Mouse (Mus musculus) cerebellum, adult 18-20 months (tissue): ENCODE data around the gene Pou3f1.
"Not testable (repeated sequence)": the region's sequence is repeated elsewhere in the genome, so short reads cannot be mapped to it uniquely, and the experiment has no call there.

Experiments
- DNase-seq, 2 experiments: peaks; one replicate each; pipeline ENCODE4 v3.0.0; 2021

Gene Pou3f1

DNA sequence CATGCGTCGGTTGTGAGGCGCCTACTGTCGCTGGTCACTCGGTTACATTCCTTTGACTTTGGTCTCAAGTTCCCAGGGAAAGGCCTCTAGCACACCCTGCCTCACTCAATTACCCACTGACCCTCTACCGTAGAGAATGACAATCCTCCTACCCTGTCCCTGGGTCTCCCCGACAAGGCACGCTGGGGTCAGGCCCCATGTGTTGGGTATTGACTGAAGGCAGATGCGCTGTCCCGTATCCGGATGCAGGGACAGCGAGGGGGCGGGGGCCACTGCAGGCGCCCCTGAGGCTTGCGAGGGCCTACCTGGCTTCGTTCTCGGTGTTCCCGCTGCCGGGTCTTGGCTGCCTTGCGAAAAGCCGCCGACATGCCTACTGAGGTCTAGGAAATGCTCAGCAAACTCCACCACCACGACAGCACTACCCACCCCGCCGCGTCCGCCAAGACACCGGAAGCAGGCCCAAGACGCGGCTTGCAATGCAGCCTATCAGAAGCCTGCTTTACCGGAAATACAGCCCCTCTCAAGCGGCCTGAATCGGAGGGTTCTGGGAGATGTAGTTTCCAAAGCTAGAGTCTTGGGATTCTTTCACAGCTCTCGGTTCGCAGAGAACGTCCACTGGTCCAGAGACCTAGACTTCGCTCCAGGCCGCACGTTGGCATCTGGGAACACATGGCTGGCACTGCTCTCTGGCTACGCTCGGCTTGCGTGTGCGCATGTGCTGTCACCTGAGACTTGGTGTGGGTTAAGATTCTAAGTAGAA lies 36.7 kb downstream of the Pou3f1 start, which contains the start of gene Utp11:
Gene Utp11 (minus strand): TSS at position 466 of the 760 bp plus-strand sequence.
- peak; percentile 85 to 89 for DNase-seq

DNA sequence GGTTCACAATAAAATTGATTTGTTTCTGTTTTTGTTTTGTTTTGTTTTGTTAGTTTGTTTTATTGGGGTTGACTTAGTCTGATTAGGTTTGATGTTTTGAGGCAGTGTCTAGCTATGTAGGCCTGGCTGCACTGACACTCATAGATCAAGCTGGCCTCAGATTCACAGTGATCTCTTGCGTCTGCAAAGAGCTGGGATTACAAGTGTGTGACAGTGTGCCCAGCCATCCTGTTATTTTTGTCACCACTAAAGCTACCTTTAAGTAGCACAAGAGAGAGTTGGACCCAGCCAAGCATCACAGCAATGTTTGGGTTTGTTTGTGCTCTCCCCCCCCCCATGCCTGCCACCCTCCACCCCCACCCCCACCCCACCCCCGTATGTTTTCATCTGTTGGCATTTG lies 38.0 kb downstream of the Pou3f1 start:
- no peak for DNase-seq

DNA sequence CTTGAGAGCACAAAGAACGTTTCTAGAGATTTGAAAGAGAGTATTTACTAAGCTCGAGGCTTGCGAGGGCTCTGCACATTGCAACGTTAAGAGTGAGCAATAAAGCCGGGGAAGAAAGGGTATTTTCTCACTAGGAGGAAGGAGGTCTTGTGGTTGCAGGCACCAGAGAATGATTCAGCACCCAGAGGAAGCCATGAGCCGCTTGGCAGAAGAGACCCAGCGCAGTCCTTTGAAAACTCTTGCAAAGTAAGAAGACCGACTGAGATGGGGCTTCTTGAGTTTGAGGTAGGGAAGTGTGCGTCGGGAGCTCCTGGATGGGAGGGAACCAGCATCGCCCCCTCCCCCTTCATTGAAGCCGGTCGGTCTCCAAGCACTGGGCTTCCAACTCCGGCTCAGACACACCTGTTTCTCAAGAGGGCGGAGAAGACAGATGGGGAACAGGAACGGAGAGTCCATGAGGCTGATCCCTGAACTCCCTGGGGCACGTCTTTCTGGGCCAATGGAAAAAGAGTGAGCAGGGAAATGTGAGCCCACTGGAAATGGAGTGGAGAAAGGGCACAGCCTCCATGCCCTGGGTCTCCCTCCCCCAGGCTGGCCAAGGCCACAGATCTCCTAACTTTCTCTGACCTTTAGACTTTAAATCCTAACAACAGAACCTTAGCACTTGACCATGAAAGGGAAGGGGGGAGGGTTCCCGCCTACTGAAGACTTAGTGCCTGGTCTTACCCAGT lies 39.3 kb downstream of the Pou3f1 start:
- DNase-seq, result no peak

DNA sequence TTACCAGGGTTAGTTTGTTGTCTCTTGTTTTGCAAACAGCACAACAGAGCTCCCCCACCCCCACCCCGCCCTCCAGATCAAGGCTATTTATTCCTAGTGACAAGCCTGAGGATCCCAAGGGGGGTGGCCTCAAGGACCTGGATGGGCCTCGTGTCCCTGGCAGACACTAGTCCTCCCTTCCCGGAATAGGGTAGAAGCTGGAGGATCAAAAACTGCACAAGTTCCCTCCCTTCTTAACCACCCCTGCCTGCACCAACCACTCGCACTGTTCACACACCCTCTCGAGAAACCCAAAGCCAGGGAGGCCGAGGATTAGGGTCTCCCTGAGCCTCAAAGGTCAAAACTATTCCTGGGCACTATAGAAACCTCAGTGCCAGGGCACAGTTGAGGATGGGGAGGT lies 43.2 kb downstream of the Pou3f1 start:
- no peak for DNase-seq

DNA sequence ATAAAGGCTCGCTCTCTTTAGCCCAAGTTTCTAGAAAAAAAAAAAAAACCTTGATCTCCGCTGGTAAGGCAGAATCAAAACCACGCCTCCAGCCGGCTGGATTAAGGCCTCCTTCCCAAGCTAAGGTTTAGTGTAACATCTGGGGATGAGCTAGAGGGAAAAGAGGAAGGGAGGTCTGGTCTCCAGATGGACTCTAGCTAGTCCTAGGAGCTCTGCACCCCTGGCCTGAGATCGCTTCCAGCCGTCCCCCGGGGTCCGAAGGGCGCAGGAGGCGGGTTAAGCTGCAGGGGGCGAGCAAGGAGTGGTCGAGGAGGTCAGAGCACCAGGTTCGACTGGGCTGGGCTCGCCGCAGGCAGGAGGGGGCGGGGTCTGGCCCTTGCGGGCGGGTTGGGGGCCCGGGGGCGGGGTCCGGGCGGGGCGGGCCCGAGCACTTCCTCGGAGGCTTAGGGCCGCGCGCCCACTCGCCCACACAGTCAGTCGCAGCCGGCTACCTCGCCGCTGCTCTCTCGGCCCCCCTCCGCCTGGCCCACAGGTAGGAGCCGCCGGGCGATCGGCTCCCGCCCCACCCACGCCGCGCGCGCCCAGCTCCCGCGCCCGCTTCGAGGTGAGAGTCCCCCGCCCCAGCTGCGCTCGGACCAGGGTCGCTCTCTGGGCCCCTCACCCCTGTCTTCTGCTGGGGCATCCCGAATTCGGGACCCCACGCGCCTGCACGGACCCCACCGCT lies 43.8 kb downstream of the Pou3f1 start, which contains the start of gene Fhl3:
Gene Fhl3 (plus strand): TSS at position 454 of the 724 bp plus-strand sequence.
- no peak for DNase-seq

DNA sequence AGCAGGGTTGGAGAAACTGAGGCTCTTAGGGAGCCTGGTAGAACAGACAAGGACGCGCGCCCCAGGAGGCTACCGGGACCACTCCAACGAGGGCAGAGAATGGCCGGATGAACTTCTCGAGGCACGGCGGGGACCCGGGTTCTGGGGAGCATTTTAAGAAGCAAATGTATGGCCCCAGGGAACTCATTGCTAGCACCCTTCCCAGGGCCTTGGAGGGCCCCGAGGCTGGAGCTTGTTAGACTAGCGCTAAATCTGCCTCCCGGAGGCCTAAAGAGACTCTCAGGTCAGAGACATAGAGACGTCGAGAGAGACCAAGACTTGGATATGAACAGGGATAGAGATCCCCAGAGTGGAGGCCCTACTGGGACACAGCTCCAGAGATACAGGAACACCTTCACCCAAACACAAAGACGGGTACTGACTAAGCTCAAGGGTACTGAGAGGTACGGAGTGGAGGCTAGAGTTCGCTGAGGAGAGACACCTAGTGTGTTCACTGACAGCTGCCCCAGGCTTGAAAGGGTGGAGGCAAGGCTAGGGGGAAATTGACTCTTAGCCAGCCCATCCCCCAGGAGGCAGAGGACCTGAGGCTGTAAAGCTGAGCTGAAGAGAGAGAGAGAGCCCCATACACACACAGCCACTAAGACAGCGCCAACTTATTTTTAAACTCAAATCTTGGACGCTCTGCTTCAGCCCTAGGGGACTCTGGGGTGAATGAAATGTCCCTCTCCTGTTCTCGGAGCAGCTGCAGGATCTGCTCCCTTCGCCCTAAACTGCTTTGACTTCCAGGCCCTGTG lies 44.6 kb downstream of the Pou3f1 start:
- DNase-seq, result no peak

DNA sequence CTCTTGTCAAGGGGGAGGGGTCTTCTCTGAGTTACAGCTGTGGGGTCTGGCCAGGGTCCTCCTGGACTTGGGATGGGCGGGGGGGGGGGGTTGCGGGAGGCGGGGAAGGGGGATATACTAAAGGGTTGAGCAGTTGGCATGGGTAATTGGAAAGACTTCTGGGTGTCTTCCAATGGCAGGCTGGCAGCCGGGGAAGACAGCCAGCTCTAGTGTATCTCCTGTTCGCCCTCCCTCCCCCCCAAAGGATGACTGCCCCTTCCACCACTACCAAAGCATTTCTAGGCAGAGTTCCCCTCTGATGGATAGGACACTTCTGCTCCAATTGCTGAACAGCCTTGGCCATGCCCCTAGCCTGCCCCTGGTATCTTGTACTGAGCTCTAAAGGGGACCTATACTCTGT lies 45.3 kb downstream of the Pou3f1 start:
- no peak for DNase-seq

DNA sequence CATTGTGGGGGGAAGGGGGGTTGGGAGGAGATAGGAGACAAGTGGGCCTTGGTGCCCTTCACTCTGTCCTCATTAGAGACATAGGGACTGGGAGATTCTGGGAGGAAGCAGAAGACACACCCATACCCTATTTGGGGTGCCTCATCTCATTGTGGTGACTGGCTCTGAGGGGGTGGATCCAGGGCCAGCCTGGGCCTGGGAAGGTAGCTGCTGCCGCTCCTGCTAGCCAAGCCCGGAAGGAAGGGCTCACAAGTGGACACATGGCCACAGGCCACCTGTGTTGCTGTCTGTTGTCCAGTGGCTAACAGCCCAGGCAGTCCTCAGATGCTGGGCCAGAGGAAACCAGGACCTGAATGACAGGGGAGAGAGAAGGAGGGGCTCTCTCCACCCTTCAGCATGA lies 46.8 kb downstream of the Pou3f1 start:
- DNase-seq, result no peak

DNA sequence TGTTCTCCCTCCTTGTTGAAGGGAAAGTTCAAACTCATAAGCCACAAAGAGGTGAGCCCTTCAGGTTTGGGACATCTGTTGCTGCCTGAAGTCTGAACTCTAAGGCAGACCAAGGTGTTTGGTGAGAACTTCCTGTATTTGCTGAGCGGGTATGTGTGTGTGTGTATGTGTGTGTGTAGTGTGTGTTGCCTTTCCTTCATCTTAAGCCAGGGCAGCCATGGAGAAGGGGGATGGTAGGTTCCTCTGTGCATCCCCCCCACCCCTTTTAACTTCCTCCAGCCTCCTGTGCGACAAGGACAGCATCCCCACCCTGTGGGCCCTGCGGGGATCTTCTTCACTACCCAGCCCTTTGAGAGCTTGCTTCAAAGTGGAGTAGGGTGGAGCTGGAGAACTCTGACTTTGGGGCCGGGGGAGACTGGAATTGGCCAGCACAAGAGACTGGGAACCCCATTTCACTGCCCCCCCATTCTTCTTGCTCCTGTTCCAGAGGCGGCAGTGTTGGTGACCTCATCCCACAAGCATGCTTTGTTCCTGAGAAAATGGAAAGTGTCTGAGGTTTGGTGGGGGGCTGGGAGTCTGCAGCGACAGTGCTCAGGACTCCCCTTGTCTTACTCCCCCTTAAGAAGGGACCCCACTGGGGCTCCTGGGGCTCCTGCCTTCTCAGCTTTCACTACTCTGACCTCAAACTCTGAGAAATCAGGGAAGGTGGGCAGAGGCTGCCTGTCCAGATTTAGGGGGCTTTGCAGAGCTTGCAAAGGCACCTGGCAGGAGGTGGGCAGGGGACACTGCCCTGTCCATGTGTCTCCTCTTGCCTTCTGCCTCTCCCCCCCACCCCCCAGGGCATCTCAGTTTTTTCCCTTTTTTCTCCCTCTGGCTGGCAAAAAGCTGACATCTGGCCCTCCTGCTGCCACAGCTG lies 47.5 kb downstream of the Pou3f1 start:
- no peak for DNase-seq

DNA sequence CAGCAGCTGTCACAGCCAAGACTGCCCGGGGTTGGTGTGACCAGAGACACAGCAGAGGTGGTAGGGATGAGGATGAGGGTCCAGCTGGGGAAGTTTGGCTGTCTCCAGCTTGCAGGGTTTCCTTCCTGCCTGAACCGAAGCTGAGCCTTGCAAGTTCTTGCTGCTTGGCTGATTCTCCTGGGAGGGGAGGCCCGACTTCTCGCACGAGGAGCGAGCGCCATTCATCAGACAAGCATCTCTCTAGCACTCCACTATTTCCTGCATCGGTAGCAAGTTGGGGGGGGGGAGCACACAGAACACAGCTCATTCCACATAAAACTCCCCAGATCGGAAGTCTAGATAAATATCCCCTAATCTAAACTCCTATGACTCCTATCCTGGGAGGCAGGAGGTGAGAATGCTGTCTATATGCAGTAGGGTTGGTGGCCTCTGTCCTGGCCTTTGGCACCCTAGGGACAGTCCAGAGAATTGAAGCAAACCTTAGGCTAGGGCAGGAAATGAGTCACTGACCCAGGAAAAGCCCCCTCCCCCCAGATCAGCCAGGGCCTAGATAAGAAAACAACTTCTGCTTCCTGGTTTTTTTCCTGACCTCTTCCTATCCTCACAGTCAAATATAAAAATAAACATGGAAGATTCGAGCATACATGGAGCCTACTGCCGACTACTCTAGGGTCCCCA lies 48.3 kb downstream of the Pou3f1 start:
- no peak for DNase-seq

DNA sequence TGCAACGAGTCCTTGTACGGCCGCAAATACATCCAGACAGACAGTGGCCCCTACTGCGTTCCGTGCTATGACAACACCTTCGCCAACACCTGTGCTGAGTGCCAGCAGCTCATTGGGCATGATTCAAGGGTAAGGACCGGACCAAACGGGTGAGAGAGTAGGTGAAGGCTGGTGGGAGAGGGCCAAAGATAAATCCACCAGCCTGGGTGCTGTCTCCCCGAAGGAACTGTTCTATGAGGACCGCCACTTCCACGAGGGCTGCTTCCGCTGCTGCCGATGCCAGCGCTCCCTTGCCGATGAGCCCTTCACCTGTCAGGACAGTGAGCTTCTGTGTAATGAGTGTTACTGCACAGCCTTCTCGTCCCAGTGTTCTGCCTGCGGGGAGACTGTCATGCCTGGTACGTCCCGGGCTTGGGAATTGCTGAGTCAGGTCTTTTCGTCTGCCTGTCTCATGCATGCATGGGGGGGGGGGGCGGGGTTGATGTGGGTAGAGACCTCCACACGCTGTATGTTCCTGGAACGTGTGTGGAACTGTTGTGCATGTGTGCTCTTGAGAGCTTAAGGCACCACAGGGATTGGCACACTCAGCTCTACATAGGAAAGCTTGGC lies 49.2 kb downstream of the Pou3f1 start:
- no peak for DNase-seq

DNA sequence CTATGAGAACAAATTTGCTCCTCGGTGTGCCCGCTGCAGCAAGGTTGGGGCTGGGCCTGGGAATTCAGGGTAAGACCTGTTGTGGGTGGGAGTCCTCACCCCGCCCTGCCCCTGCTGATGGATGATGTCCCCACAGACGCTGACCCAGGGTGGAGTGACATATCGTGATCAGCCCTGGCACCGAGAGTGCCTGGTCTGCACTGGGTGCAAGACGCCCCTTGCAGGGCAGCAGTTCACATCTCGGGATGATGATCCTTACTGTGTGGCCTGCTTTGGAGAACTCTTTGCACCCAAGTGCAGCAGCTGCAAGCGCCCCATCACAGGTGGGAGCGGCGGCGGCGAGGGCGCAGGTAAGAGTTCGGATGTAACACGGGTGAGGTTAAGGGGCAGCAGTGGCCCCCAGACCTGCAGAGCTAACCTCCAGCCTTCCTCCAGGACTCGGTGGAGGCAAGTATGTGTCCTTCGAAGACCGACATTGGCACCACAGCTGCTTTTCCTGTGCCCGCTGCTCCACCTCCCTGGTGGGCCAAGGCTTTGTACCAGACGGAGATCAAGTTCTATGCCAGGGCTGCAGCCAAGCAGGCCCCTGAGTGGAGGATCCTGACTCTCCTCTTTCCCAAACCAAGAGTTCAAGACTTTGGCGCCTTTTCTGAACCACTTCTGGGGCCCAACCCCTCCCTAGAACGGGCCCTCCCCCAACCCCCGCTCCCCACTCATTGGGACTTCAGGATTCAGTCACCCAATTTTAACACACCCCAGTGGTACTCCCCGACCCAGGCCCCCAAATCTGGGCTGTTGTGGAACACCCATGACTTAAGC lies 51.0 kb downstream of the Pou3f1 start:
- DNase-seq, result not testable (repeated sequence)

DNA sequence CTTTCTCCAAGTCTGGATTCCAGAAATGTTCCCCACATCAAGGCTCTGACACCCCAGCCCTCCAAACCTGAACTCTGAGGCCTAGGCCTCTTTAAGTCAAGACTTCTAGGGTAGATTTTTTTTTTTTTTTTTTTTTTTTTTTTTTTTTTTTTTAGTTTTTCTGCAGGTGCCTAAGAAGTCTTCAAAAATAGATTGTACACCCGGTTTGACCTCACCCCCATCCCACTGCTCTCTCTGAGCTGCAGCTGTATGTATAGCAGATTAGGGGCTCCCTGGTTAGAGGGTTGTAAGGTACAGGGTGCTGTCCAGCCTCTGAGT lies 51.6 kb downstream of the Pou3f1 start:
- DNase-seq, result not testable (repeated sequence)

DNA sequence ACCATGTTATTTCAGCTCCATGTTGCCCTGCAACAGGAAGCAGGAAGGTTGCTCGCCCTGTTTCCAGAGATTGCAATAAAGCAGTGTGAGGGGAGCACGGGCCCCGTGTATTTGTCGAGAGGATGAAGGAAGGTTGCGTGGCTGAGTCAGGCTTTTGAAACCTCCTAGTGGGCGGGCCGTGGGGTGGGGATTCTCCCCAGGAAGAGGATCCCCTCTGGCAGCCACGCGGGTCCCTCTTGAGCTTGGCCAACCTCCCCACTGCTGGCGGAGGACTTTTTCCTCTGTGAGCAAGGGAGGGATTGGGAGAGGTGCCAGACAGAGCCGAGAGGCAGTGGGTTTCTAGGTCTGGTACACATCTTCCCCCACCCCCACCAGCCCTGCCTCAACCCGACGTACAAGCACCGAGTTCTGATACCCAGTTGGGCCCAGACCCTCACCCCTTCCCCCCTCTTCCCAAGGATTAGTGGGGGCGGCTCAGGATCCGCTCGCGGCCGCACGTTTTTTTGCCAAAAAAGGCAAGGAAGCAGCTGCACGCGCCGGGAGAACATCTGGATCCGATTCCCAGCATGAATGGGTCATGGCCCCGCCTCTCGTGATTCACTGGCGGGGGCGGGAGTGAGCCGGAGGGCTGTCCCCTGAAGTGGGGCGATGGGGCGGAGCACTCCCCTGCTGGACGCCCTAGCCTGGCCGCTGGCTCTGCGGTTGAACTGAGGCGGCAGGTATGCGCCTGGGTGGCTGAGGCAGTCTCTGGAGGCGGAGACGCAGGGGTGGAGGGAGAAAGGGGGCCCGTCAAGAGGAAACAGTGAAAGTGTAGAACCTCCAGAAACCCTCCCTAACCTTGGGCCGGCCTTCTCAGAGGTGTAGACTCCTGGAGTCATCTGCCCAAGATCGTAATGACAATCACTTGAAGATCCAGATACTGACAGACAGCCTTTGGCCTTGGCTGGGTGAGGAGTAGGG lies 52.2 kb downstream of the Pou3f1 start:
- peak; percentile 15 to 27 for DNase-seq

DNA sequence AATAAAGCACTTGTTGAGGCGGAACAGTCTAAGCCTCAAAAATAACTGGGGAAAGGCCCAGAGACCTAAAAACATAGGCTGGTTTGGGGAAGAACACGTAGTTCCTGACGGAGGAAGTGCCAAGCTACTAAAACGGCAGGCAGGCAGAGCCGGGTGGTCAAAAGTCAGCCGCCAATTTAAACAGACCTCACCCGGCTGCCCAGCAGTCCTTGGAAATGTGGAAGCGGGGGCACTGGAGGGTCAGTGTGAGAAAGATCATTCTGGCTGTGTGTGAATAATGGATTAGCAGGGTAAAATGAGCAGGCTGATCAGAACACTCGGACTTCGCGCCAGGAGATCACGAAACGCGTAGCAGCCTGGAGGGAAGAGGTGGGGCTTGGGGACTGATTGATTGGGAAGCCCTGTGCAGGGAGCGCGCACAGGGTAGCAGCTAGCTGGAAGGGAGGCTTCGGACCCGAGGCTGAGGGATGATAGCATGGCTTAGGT lies 53.4 kb downstream of the Pou3f1 start:
- DNase-seq, result no peak
